In genomic region chr11:118881786-118882495, GRCm38 (mm10) we compare ENCODE assay signal across 18 mouse cellular contexts. TPM values are rescaled to one million over a fixed set of nuclear protein-coding genes. Genes with fewer than 3 reads are reported as not detected.
DNase-seq lines count a peak whose midpoint lies in the region; ATAC-seq and TF ChIP-seq lines count a peak whose summit lies in the region.
"Had no signal": no experiment of that assay in that cellular context is flagged by ENCODE, and none has a peak within 500 bp of the region (broad histone marks: within the 10 kb centered on the region; RNA-seq: fewer than 3 reads in every experiment).

No protein-coding gene starts in this region.

- H3K4me1 ChIP-seq in heart, embryonic 11.5 days (ENCODE audit: control insufficient read depth, insufficient read depth, low read length) = no peaks in the 10 kb centered on the region
- peaks cover 20% of the 10 kb centered on the region for H3K4me1 ChIP-seq in hindbrain, embryonic 15.5 days (replicated peaks)
- H3K4me1 ChIP-seq in midbrain, embryonic 16.5 days (ENCODE audit: control insufficient read depth, insufficient read depth, low read length) = peaks cover 8% of the 10 kb centered on the region
- H3K4me1 ChIP-seq in intestine, postnatal 0 days (replicated peaks; ENCODE audit: control insufficient read depth, insufficient read depth, low read length) = no peaks in the 10 kb centered on the region
- H3K4me1 ChIP-seq: liver, embryonic 12.5 days had no signal

- H3K27me3 ChIP-seq in heart, embryonic 11.5 days (ENCODE audit: control insufficient read depth, insufficient read depth, low read length) = no peaks in the 10 kb centered on the region; the same call in 1 of the 2 replicates
- no peaks in the 10 kb centered on the region for H3K27me3 ChIP-seq in hindbrain, embryonic 15.5 days
- no peaks in the 10 kb centered on the region for H3K27me3 ChIP-seq in midbrain, embryonic 16.5 days (ENCODE audit: control insufficient read depth, insufficient read depth, low read depth, low read length)
- H3K27me3 ChIP-seq in intestine, postnatal 0 days (replicated peaks; ENCODE audit: control insufficient read depth, insufficient read depth, low read length) = no peaks in the 10 kb centered on the region
- H3K27me3 ChIP-seq: liver, embryonic 12.5 days; neural tube, embryonic 12.5 days had no signal

- no peak overlapping the region for H3K4me2 ChIP-seq in heart, embryonic 11.5 days
- no peak overlapping the region for H3K4me2 ChIP-seq in hindbrain, embryonic 15.5 days
- H3K4me2 ChIP-seq in midbrain, embryonic 16.5 days (ENCODE audit: low read length) = no peak overlapping the region
- H3K4me2 ChIP-seq in intestine, postnatal 0 days (replicated peaks; ENCODE audit: low read depth) = no peak overlapping the region
- H3K4me2 ChIP-seq: liver, embryonic 12.5 days; neural tube, embryonic 12.5 days had no signal

- TF ChIP-seq CTCF in intestine, postnatal 0 days (IDR thresholded peaks at IDR 0.05; ENCODE audit: low read depth) = no peak

- H3K4me3 ChIP-seq in heart, embryonic 11.5 days (ENCODE audit: low read depth, low read length) = no peak overlapping the region
- H3K4me3 ChIP-seq in hindbrain, embryonic 15.5 days = no peak overlapping the region
- no peak overlapping the region for H3K4me3 ChIP-seq in midbrain, embryonic 16.5 days (ENCODE audit: low read depth, low read length)
- no peak overlapping the region for H3K4me3 ChIP-seq in intestine, postnatal 0 days (ENCODE audit: low read depth, low read length)
- H3K4me3 ChIP-seq: heart, embryonic 10.5 days; limb, embryonic 10.5 days; liver, embryonic 12.5 days; neural tube, embryonic 12.5 days had no signal

- H3K36me3 ChIP-seq in heart, embryonic 11.5 days (ENCODE audit: control insufficient read depth, insufficient read depth, low read length) = no peaks in the 10 kb centered on the region
- no peaks in the 10 kb centered on the region for H3K36me3 ChIP-seq in hindbrain, embryonic 15.5 days
- no peaks in the 10 kb centered on the region for H3K36me3 ChIP-seq in midbrain, embryonic 16.5 days (ENCODE audit: control insufficient read depth, insufficient read depth, low read length)
- H3K36me3 ChIP-seq in intestine, postnatal 0 days (ENCODE audit: control insufficient read depth, insufficient read depth) = no peaks in the 10 kb centered on the region
- H3K36me3 ChIP-seq: heart, embryonic 10.5 days; limb, embryonic 10.5 days; liver, embryonic 12.5 days had no signal

- H3K9me3 ChIP-seq in heart, embryonic 11.5 days (replicated peaks; ENCODE audit: control insufficient read depth, low read length) = no peaks in the 10 kb centered on the region
- no peaks in the 10 kb centered on the region for H3K9me3 ChIP-seq in hindbrain, embryonic 15.5 days
- H3K9me3 ChIP-seq in midbrain, embryonic 16.5 days (replicated peaks; ENCODE audit: control insufficient read depth, low read length, poor library complexity, severe bottlenecking) = no peaks in the 10 kb centered on the region
- H3K9me3 ChIP-seq in intestine, postnatal 0 days (ENCODE audit: control insufficient read depth) = no peaks in the 10 kb centered on the region
- H3K9me3 ChIP-seq: heart, embryonic 10.5 days; limb, embryonic 10.5 days; liver, embryonic 12.5 days; neural tube, embryonic 12.5 days had no signal

- intact Hi-C loops in heart, postnatal 10 days (cut with DNase I) = no loop called here

- no peak for ATAC-seq in heart, embryonic 11.5 days (replicated peaks; ENCODE audit: insufficient number of reproducible peaks, low FRiP score, low TSS enrichment)
- ATAC-seq in hindbrain, embryonic 15.5 days (ENCODE audit: low FRiP score, low read depth) = peak; percentile 20; the same call in 1 of the 2 replicates
- peak; percentile 30; the same call in 1 of the 2 replicates for ATAC-seq in midbrain, embryonic 16.5 days
- ATAC-seq in intestine, postnatal 0 days = no peak
- ATAC-seq: liver, embryonic 12.5 days; lung, postnatal 0 days had no signal

- no peak overlapping the region for H3K9ac ChIP-seq in heart, embryonic 11.5 days (ENCODE audit: low read depth, low read length)
- no peak overlapping the region for H3K9ac ChIP-seq in hindbrain, embryonic 15.5 days
- H3K9ac ChIP-seq in midbrain, embryonic 16.5 days (ENCODE audit: low read depth, low read length) = peak overlapping the region; percentile 7; the same call in 1 of the 2 replicates
- H3K9ac ChIP-seq in intestine, postnatal 0 days (ENCODE audit: low read depth, low read length) = no peak overlapping the region
- H3K9ac ChIP-seq: liver, embryonic 12.5 days; neural tube, embryonic 12.5 days had no signal

- WGBS in heart, embryonic 11.5 days (ENCODE audit: insufficient replicate concordance) = 24% methylated on average over 11 of the region's 11 CpGs
- WGBS in hindbrain, embryonic 15.5 days = 22% methylated on average over 11 of the region's 11 CpGs
- WGBS in midbrain, embryonic 16.5 days = 9% methylated on average over 11 of the region's 11 CpGs
- WGBS in intestine, postnatal 0 days = 38% methylated on average over 11 of the region's 11 CpGs

- no peak overlapping the region for H3K27ac ChIP-seq in heart, embryonic 11.5 days (ENCODE audit: low read depth, low read length)
- H3K27ac ChIP-seq in hindbrain, embryonic 15.5 days (replicated peaks) = no peak overlapping the region
- H3K27ac ChIP-seq in midbrain, embryonic 16.5 days (ENCODE audit: low read length) = no peak overlapping the region; the same call in 1 of the 2 replicates
- no peak overlapping the region for H3K27ac ChIP-seq in intestine, postnatal 0 days (ENCODE audit: low read depth, low read length)
- H3K27ac ChIP-seq: heart, embryonic 10.5 days; limb, embryonic 10.5 days; liver, embryonic 12.5 days; neural tube, embryonic 12.5 days had no signal

- DNase-seq in heart, postnatal 10 days = peak; percentile 7 to 20
- DNase-seq in lung, postnatal 10 days = peak; percentile 7
- DNase-seq in lung, adult 18-20 months = no peak
- no peak for DNase-seq in ovary, postnatal 10 days (ENCODE audit: low spot score)
- DNase-seq: adrenal gland, adult 8-10 months; gastrocnemius, postnatal 14 days; heart, postnatal 36 days; kidney, adult 2 months had no signal

RNA-seq across cellular contexts. Expression of gene Rbfox3, which starts 29.5 kb away (rescaled TPM):
- total RNA-seq in heart, postnatal 10 days (2021) = under 1 TPM in 1 of 2 experiments, not detected in 1; 0.36 TPM
- polyA plus RNA-seq in heart, embryonic 11.5 days (2014; fragmentation: Nextera tagmentation; extraction: Ambion mirVana) = 0.69 and 1.4 TPM in 2 replicates
- polyA plus RNA-seq in hindbrain, embryonic 15.5 days (2015; fragmentation: Nextera tagmentation; extraction: Ambion mirVana) = 71.8 and 77.9 TPM in 2 replicates
- 49.1 and 54.9 TPM in 2 replicates for polyA plus RNA-seq in midbrain, embryonic 16.5 days (2015; fragmentation: Nextera tagmentation; extraction: Ambion mirVana)
- 1.2 and 1.3 TPM in 2 replicates for polyA plus RNA-seq in intestine, postnatal 0 days (2015; fragmentation: Nextera tagmentation; extraction: Ambion mirVana)
- polyA plus RNA-seq: C2C12 had no signal

Comparison
In these comparisons a context has a peak if more than half of its experiments do, and no peak if none do; other contexts are left out.
1. DNase-seq: peak in heart, postnatal 10 days (2 of 2) and lung, postnatal 10 days (single experiment); none in lung, adult 18-20 months (0 of 2) and ovary, postnatal 10 days (single experiment).
2. ATAC-seq: peak in hindbrain, embryonic 15.5 days (single experiment) and midbrain, embryonic 16.5 days (single experiment); none in heart, embryonic 11.5 days (single experiment) and intestine, postnatal 0 days (single experiment).
3. RNA of gene Rbfox3, which starts 29.5 kb away (polyA plus RNA-seq): 71.8 to 77.9 TPM in hindbrain, embryonic 15.5 days and 49.1 to 54.9 TPM in midbrain, embryonic 16.5 days; 1.2 to 1.3 TPM in intestine, postnatal 0 days and 0.69 to 1.4 TPM in heart, embryonic 11.5 days; every median in the first group is over 10 times any median in the second.